Mouse (Mus musculus): ENCODE data around the gene Adgrb2. TPM values are rescaled to one million over a fixed set of nuclear protein-coding genes. Genes with fewer than 3 reads are reported as not detected.

Adgrb2 gene
- total RNA-seq, 2 experiments from 2014 or later, result 0.54 to 1.2 TPM

- no peak for DNase-seq
- intact Hi-C loops (cut with DNase I), result no loop called here
Measured at GRCm38 (mm10) chr4:129985671-129986441, 1.2 kb downstream of the Adgrb2 start.

DNA sequence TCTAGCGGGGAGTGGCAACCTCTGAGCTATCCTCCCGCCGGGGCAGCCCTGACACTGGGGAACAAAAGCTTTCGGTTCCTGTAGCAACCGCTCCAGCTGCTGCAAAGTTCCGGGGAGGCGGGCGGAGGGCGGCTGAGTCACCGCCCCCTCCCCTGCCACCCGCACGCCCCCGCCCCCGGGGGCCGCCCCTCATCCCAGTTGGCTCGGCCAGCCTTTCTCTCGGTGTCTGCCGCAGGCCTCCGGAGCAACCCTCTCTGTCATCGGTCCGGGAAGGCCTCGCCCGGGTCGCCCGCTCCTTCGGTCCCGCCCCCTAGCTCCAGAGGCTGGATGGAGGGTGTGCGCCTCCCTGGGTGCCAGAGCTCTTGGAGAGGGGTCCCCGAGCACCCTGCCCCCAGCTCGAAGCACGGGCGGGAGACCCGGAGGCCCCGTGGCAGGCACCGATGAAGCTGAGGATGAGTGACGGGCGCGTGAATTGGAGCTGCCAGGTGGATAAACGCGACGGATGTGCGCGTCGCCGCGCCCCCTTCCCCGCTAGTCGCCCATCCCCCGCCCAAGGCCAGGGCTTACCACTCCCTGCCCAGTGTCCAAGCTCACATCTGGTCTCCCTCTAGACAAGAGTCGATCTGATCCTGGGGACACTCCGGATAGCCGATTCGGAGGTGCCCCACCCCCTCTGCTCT lies 3.3 kb downstream of the Adgrb2 start:
- intact Hi-C loops (cut with DNase I), result no loop called here
- no peak for DNase-seq

GRCm38 (mm10) chr4:129989925-129990324 lies 5.3 kb downstream of the Adgrb2 start:
- no peak for DNase-seq
- intact Hi-C loops (cut with DNase I), result no loop called here

DNA sequence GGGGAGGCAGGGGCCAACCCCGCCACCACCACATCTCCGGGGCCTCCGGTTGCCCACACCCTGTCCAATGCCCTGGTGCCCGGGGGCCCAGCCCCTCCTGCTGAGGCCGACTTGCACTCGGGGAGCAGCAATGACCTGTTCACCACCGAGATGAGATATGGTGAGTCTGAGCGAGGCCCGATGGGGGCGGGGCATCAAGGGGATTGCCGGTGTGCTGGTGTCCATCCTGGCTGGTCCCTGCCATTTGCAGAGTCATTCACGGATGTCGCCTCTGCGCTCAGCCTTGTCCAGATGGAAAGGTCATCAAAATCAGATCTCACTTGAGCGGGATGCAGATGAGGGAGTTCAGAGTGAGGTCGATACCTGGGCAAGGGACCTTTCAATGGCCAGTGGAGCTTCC lies 8.1 kb downstream of the Adgrb2 start:
- no peak for DNase-seq
- intact Hi-C loops (cut with DNase I), result no loop called here

GRCm38 (mm10) chr4:129993213-129993612 lies 8.5 kb downstream of the Adgrb2 start:
- intact Hi-C loops (cut with DNase I), result no loop called here
- no peak for DNase-seq

GRCm38 (mm10) chr4:129993944-129994695 lies 9.4 kb downstream of the Adgrb2 start:
- intact Hi-C loops (cut with DNase I), result no loop called here
- DNase-seq, result no peak

GRCm38 (mm10) chr4:129994728-129995127 lies 10.1 kb downstream of the Adgrb2 start:
- intact Hi-C loops (cut with DNase I), result no loop called here
- no peak for DNase-seq

DNA sequence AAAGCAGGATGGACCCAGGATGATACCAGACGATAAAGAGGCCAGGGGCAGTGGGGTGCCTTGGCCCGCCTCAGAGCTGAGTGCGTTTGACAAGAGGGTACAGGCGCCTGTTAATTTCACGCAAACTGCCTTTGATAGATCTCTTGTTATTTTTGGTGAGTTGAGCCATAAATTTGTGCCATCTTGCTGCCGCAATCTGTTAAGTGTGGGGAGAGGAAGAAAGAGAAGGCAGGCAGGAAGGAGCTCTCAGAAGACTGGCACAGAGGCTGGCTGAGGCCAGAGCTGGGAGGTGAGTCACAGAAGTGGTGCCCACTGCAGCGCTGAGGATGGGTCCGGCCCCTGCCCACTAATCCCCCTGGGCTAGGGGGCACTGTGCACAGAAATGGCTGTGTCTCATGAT lies 10.6 kb downstream of the Adgrb2 start:
- intact Hi-C loops (cut with DNase I), result no loop called here
- no peak for DNase-seq

- intact Hi-C loops (cut with DNase I), result no loop called here
Measured at GRCm38 (mm10) chr4:129996015-129996414, 11.3 kb downstream of the Adgrb2 start.

DNA sequence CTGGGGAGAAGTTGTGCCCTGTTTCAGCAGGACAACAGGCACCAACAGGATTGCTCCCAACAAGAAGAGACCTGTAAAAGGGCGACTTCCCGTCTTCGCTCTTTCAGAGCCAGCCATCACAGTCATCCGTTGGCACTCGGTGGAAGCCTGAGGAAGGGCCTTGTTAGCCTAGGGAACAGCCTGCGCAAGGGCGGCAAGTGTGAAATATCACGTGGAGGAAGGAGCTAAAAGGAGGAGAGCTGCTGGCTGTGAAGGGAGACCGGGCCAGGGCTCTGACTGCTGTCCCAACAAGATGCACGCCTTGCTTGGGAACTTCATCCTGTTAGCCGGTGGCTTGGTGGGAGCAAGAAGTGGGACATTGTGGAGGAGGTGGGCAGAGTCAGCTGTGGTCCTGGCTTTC lies 13.5 kb downstream of the Adgrb2 start:
- no peak for DNase-seq
- intact Hi-C loops (cut with DNase I), result no loop called here

More at GRCm38 (mm10) chr4:129996015-129996414, 11.3 kb downstream of the Adgrb2 start:
- DNase-seq, result no peak

- intact Hi-C loops (cut with DNase I), result no loop called here
- no peak for DNase-seq
Measured at GRCm38 (mm10) chr4:130001710-130002109, 17.0 kb downstream of the Adgrb2 start.

GRCm38 (mm10) chr4:130002157-130002556 lies 17.5 kb downstream of the Adgrb2 start:
- DNase-seq, result no peak
- intact Hi-C loops (cut with DNase I), result no loop called here

- intact Hi-C loops (cut with DNase I), result no loop called here
- DNase-seq, result no peak
Measured at GRCm38 (mm10) chr4:130005593-130005992, 20.9 kb downstream of the Adgrb2 start.

DNA sequence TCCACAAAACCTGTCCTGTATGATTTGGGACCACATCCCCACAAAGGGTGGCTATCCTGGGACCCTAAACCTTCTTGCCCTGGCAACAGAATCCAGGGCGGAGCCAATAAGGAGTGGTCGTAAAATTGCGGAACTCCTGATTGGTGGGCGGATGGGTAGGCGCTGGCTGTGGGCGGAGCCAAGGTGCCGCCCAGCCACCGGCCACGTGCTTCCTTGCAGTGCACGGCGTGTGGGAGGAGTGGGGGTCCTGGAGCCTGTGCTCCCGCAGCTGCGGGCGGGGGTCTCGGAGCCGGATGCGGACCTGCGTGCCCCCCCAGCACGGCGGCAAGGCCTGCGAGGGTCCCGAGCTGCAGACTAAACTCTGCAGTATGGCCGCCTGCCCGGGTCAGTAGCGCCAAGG lies 21.9 kb downstream of the Adgrb2 start:
- no peak for DNase-seq
- intact Hi-C loops (cut with DNase I), result no loop called here

- no peak for DNase-seq
- intact Hi-C loops (cut with DNase I), result no loop called here
Measured at GRCm38 (mm10) chr4:130009043-130009442, 24.4 kb downstream of the Adgrb2 start.

DNA sequence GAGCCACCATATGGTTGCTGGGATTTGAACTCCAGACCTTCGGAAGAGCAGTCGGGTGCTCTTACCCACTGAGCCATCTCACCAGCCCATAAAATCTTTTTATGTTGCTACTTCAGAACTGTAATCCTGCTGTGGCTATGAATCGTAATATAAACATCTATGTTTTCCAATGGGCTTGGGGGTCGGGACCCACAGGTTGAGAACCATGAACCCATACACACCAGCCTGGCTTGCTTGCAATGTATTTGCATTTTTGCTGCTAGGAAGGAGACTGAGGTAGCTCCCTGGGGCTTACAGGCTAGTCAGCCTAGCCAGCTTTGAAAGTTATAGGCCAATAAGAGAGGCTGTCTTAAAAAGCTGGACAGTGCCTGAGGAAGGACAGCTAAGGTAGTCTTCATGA lies 26.1 kb downstream of the Adgrb2 start:
- intact Hi-C loops (cut with DNase I), result no loop called here
- DNase-seq, result no peak

- DNase-seq, result no peak
- intact Hi-C loops (cut with DNase I), result no loop called here
Measured at GRCm38 (mm10) chr4:130012234-130012633, 27.6 kb downstream of the Adgrb2 start.

GRCm38 (mm10) chr4:130013111-130013510 lies 28.4 kb downstream of the Adgrb2 start:
- DNase-seq, result no peak

DNA sequence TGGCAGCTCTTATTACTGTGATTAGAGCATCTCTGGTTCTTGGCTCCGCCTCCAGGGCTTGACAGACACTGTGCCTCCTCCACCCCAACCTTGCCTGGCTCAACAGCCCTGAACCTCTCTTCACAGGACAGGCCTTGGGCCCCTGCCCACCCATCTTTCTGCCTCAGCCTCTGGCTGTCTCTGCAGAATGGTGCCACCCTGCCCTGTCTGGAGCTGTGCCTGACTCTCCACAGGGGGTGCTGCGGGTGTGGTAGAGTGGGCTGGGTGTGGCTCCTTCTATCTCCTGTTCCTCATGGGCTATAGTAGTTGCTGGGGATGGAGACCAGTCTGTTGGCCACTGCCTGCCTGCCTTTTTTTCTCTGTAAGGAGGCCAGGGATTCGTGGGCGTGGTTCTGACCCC lies 31.3 kb downstream of the Adgrb2 start:
- intact Hi-C loops (cut with DNase I), result no loop called here
- DNase-seq, result no peak

More at GRCm38 (mm10) chr4:130013111-130013510, 28.4 kb downstream of the Adgrb2 start:
- intact Hi-C loops (cut with DNase I), result no loop called here

DNA sequence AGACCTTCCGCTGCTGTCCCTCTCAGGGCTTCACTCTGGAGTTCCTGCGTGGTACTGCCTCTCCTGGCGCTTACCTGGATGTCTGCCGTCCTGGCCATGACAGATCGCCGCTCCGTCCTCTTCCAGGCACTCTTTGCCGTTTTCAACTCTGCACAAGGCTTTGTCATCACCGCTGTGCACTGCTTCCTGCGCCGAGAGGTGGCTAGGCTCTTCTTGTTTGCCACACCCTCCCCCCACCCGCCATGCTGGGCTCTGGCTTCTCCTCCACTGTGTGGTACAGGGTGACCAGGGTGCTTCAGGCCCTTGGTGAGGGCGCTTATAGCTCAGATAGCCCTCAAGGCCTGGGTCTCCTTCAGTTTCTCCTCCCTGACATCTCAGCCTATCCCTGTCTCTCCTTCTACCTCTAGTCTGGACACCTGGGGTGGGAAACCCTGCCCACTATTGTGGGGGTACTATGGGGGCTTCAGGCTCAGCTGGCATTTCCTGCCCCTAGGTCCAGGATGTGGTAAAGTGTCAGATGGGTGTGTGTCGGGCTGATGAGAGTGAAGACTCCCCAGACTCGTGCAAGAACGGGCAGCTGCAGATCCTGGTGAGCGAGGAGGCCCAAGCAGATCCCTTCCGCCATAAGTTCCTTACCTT lies 32.5 kb downstream of the Adgrb2 start:
- DNase-seq, result no peak
- intact Hi-C loops (cut with DNase I), result no loop called here

DNA sequence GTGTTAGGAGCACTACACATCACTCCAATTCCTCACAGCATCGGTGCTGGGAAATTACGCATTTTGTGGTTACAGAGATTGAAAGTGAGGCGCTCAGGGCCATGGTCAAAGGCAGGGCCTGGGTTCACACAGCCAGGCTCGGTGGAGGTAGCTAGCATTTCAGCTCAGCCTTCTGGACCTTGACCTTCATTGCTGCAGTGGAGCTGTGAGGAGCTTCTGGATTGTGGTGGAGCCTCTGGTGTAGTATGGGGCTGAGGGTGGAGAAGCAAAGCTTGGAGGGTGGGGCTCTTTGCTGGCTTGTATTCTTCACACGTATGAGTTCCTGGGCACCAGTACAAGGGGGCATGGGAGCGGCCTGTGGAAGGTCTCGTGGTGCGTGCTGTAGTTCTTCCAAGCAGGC lies 38.3 kb downstream of the Adgrb2 start:
- no peak for DNase-seq
- intact Hi-C loops (cut with DNase I), result no loop called here

Measured in gastrocnemius, postnatal 36 days (tissue).